Mouse (Mus musculus): ENCODE measurements around the gene Cd160. TPM values are rescaled to one million over a fixed set of nuclear protein-coding genes. Genes with fewer than 3 reads are reported as not detected.

The Cd160 gene
- total RNA-seq, 2 experiments from 2014 or later = not detected

DNA sequence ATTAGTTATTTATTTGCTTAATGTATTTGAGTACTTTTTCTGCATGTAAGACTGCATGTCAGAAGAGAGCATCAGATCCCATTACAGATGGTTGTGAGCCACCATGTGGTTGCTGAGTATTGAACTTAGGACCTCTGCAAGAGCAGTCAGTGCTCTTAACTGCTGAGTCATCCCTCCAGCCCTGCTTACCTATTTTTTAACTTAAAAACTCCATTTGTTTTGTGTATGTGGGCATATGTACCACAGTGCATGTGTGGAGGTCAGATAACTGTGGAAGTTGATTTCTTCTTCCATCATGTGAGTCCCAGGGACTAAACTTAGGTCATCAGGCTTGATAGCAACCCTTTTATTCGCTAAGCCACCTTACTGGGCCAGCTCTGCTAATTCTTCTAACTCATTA lies 41.4 kb downstream of the Cd160 start:
- intact Hi-C loops (cut with DNase I) = no loop called here
- DNase-seq (ENCODE audit: extremely low spot score in 1 of 2, low spot score in 2 of 2) = no peak

DNA sequence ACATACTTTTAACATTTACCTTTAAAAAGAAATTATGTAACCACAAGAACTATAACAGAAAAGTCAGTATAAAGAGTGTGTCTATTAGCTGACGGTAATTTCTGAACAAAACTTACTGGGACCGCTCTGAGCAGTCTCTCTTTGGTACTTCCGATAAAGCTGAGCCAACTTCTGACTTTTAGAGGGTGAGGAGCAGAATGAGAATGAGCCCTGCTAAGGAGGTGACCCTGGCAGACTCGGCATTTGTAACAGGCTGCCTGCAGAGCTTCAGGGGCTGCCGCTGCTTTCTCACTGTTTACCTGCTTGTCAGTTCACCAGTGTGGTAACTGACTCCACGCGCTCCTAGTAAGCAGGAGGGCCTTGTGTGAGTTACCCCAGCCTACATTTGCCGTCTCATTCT lies 46.9 kb downstream of the Cd160 start:
- no peak for DNase-seq (ENCODE audit: extremely low spot score in 1 of 2, low spot score in 2 of 2)
- intact Hi-C loops (cut with DNase I) = no loop called here

DNA sequence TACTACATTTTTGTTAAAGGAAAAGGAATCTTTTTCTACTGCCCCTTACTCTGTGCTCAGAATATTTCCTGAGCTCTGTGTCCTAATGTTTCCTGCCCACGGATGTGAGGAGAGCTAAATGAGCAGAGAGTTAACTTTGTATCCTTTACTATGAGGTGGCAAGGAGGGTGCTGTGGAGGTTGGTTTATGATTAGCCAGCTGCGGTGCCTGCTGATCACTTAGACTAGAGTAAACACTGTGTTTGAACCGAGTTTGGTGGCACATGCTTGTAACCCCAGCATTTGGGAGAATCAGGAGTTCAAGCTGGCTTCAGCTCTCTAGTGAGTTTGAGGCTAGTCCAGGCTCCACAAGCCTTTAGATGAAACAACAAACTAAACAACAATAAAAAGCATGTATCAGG lies 52.0 kb downstream of the Cd160 start:
- no peak for DNase-seq (ENCODE audit: extremely low spot score in 1 of 2, low spot score in 2 of 2)
- intact Hi-C loops (cut with DNase I) = no loop called here

DNA sequence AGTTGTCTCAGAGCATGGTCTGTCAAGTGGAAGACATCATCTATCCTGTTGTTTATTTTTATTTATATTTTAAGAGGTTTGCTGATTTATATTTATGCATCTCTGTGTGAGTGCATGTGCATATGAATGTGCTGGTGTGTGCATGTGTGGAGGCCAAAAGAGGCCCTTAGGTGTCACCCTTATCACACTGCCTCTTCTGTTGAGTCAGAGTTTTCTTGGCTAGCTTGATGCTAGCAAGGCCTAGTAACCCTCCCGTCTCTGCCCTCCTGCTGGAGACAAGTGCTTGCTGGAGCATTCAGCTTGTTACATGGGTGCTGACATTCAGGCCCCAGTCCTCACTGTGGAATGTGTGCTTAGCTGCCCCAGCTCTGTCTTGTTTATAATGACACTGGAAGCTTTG lies 56.2 kb downstream of the Cd160 start:
- intact Hi-C loops (cut with DNase I) = no loop called here
- DNase-seq (ENCODE audit: extremely low spot score in 1 of 2, low spot score in 2 of 2) = no peak

DNA sequence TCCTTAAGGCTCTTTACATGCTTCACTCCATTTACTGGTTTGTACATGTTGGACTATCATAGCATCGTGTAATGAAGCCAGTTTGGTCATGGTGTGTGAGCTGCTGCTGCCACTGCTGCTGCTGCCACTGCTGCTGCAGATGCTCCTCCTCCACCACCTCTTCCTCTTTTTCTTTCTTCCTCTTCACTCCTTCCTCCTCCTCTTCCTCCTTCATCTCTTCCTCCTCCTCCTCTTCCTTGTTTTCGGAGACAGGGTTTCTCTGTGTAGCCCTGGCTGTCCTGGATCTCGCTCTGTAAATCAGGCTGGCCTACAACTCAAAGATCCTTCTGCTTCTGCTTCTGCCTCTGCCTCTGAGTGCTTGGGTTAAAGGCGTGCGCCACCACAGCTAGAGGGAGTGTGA lies 59.2 kb downstream of the Cd160 start:
- intact Hi-C loops (cut with DNase I) = no loop called here

DNA sequence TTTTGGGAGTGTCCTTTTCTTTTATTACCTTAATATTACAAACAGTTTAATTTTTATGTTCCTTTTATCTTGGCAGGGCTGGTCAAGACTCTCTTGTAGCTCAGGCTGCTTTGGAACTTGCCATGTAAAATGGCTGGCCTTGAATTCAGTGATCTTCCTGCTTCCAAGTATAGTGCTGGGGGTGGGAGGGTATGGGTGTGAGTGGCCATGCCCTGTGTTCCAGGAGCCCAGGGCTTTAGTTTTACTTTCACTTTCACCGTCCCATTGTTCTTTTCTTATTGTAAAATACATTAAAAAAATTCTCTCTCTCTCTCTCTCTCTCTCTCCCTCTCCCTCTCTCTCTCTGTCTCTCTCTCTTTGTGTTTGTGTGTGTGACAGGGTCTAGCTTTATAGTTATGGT lies 64.6 kb downstream of the Cd160 start:
- no peak for DNase-seq (ENCODE audit: extremely low spot score in 1 of 2, low spot score in 2 of 2)
- intact Hi-C loops (cut with DNase I) = no loop called here

More for the DNA sequence above, 59.2 kb downstream of the Cd160 start:
- no peak for DNase-seq (ENCODE audit: extremely low spot score in 1 of 2, low spot score in 2 of 2)

DNA sequence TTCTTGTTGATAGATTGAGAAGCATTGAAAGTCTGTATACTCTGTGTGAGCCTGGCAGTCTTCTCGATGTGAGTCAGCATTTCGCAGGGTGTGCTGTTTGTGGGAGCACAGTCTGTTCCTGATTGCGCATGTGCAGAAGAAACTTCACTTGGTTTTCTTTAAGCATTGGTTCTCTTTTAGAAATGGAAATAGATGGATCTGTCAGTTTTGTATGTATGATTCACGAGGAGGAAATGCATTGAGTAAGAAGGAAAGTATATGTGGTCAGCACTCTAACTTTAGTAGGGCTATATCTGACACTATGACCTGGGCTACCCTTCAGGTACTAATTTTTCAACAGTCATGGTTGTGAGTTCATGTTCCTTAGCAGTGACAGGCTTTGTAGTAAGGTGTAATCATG lies 69.5 kb downstream of the Cd160 start:
- intact Hi-C loops (cut with DNase I) = no loop called here
- no peak for DNase-seq (ENCODE audit: extremely low spot score in 1 of 2, low spot score in 2 of 2)

DNA sequence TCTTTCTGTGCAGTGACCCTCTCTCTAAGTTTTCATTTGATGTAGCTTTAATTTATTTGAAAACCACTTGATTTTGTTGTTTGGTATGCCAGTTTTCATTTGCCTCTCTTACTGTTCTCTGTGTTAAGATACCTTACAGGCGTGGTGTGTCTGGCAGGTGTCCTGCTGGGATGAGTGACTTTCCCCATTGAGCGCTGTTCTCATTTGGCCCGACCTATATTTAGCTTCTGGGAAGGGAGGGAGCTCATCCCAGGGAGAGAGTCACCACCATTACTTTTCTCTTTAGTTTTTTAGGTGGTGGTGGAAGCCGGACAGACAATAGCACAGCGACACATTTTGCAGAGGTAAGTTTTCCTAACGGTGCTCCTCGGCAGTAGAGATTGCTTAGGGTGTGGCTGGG lies 71.5 kb downstream of the Cd160 start:
- DNase-seq (ENCODE audit: extremely low spot score in 1 of 2, low spot score in 2 of 2) = no peak
- intact Hi-C loops (cut with DNase I) = no loop called here

DNA sequence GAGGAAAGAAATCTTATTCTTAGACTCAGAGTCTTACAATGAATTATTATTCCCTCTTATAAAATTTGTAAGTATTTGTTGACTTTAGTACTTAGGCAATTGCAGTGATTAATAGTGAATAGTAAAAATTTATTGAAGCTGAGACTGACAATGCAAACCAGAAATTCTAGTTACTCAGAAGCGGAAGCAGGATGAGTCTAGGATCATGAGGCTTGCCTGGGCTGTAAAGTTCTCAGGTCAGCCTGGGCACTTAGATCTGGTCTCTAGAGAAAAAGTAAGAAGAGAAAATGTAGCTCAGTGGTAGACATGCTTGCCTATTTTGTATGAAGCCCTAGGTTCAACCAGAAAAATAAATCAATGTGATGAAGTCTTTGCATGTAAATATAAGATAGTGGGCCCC lies 73.2 kb downstream of the Cd160 start:
- intact Hi-C loops (cut with DNase I) = no loop called here
- DNase-seq (ENCODE audit: extremely low spot score in 1 of 2, low spot score in 2 of 2) = no peak

Other genes with a start within 250 kb of the Cd160 start
- 10 to 100 TPM; 26.3 to 29.3 TPM for gene Polr3gl, start 235.2 kb downstream of the Cd160 start, total RNA-seq (2021)
- 10 to 100 TPM; 56.6 to 57.0 TPM for gene Ankrd34a, start 232.7 kb downstream of the Cd160 start, total RNA-seq (2021)
- 10 to 100 TPM; 26.5 to 27.1 TPM for gene Lix1l, start 228.2 kb downstream of the Cd160 start, total RNA-seq (2021)
- 10 to 100 TPM; 48.0 to 54.2 TPM for gene Rbm8a, start 199.4 kb downstream of the Cd160 start, total RNA-seq (2021)
- 10 to 100 TPM; 46.2 to 47.7 TPM for gene Pex11b, start 194.0 kb downstream of the Cd160 start, total RNA-seq (2021)
- gene Gm42957, start 193.9 kb downstream of the Cd160 start, total RNA-seq (2021) = under 1 TPM; 0.12 to 0.28 TPM
- gene Itga10, start 183.8 kb downstream of the Cd160 start, total RNA-seq (2021) = 1 to 10 TPM; 1.4 to 1.9 TPM
- 1 to 10 TPM; 7.1 to 7.9 TPM for gene Ankrd35, start 159.2 kb downstream of the Cd160 start, total RNA-seq (2021)
- gene Pias3, start 133.0 kb downstream of the Cd160 start, total RNA-seq (2021) = 10 to 100 TPM; 19.7 to 26.6 TPM
- 1 to 10 TPM; 4.7 to 5.8 TPM for gene Nudt17, start 120.8 kb downstream of the Cd160 start, total RNA-seq (2021)
- 10 to 100 TPM; 27.5 to 28.1 TPM for gene Polr3c, start 101.7 kb downstream of the Cd160 start, total RNA-seq (2021)
- 10 to 100 TPM; 64.1 to 67.2 TPM for gene Rnf115, start 101.7 kb downstream of the Cd160 start, total RNA-seq (2021)
- gene Pdzk1, start 67 bp downstream of the Cd160 start, total RNA-seq (2021) = not detected
- 1 to 10 TPM; 2.2 to 2.8 TPM for gene Gja5, start 75.3 kb upstream of the Cd160 start, total RNA-seq (2021)
- 10 to 100 TPM; 43.8 to 45.9 TPM for gene Gpr89, start 76.0 kb upstream of the Cd160 start, total RNA-seq (2021)
- not detected for gene Gja8, start 96.7 kb upstream of the Cd160 start, total RNA-seq (2021)

All from left cerebral cortex, postnatal 10 days (tissue).